Mouse (Mus musculus) c-Kit-positive CD71-negative TER-119-negative erythroid progenitor cells, embryonic 14.5 days (primary cell): ENCODE measurements around the gene Slc38a6.

Source experiments
- DNase-seq: peaks from one replicate; pipeline ENCODE4 v3.0.0-alpha.2; 2013; ENCODE audit warnings: low read depth

The Slc38a6 gene

DNA sequence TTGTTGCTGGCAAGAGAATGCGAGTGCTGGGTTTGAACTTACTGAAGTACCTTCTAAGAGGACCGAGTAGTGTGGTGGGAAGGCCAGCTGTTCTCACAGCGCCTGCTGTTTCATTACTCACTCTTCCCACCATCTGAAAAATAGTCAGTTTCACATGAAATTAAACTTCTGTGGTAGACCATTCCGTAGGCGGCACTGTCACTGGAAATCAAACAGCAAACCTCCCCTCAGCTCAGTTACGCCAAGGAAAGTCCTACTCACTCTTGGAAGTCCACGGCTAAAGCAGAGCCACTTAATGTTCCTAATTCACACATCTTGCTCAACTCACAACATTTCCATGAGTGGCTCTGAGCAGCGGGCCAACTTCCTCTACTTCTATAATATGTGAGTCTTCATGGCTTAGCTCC lies 37.6 kb downstream of the Slc38a6 start:
- DNase-seq, result no peak

DNA sequence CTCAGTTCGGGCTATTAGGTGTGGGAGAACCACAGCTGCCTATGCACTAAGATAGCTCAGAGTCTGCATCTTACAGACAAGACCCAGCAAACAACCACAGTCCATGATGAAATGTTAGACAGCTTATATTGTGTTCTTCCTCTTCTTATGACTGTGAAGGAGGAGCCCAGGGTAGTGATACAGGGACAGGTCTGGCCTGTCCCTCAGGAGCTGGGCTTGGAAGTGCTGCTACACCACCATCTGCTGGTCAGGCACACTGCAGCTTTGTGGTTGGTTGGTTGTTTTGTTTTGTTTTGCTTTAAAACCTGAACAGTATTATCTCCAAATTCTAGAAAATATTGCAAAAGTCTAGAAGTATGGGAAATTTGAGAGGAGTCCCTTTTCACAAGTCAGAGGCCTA lies 38.2 kb downstream of the Slc38a6 start:
- DNase-seq, result no peak

DNA sequence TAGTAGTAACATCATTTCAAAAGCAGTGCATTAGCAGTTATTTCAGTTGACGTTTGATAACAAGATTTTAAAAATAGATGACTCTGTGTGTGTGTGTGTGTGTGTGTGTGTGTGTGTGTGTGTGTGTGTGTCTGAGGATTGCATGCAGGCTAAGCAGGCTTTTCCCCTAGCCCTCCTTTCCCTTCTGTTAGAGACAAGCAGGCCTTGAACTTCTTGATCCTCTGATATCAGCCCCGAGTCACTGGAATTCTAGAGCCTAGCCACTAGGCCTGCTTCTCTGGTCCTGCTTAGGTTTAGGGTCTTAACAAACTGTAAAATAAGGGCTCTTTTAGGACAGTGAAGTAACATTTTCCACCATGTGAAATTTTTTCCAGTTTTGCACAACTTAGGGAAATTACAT lies 38.6 kb downstream of the Slc38a6 start:
- no peak for DNase-seq

DNA sequence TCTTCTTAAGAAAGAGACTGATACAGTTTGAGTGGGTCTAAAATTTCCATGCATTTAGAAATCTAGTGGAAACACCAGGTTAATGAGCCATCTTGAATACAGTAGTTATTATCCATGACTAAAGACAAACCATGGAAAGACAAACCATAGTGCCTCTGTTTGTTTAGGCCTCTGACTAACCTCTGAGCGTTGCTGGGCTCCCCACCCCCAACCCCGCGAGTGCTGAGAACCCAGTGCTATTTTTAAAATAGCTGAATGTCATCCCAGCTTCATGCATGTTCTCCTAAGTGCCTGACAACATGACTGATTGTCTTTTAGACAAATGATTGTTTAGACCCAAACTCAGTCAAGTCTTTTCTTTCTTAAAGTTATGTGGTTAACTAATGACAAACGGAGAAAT lies 39.0 kb downstream of the Slc38a6 start:
- no peak for DNase-seq

DNA sequence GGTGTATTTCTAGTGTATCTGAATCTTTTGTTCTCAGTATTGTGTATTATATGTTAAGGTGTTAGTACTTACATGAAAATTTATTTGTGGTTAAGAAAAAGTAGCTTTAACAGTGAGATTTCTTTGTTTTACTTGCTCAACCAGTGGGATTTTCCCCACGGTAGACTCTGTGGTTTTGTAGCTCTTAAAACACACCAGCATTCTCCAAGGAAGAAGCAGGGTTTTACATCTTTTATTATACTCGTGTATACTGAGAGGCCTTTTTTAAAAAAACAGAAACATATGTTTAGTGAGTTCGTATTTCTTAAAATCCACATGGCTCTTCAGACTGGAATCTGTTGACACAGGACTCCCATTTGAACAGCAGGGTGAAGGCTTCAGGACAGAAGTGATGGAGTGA lies 40.8 kb downstream of the Slc38a6 start:
- no peak for DNase-seq

DNA sequence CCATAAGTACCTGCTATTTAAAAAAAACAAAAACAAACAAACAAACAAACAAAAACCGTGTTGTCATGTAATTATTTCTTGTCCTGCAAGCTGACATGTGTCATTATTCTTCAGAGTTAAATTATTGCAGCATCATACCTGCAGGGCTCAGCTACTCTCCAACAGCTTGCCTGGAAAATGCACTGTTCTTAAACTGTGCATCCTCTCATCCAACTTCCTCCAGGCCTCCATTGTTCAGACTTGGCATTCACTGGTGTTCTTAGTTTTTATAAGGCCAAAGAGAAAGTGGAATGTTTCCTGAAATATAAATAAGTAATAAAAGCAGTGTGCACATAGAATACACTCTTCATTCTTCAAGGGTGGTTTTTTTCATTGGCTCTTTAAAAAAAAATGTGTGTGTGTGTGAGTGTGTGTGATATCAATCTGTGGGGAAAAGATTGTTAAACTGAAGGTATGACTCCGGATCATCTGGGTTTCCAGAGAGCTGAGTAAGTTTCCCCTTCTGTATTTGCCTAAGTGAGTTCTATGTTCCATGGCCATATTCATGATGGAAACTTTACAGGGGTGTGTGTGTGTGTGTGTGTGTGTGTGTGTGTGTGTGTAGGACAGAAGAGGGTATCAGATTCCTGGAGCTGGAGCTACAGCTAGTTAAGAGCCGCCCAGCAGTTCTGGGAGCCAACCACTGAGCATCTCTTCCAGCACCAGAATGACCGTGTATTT lies 42.0 kb downstream of the Slc38a6 start:
- no peak for DNase-seq

DNA sequence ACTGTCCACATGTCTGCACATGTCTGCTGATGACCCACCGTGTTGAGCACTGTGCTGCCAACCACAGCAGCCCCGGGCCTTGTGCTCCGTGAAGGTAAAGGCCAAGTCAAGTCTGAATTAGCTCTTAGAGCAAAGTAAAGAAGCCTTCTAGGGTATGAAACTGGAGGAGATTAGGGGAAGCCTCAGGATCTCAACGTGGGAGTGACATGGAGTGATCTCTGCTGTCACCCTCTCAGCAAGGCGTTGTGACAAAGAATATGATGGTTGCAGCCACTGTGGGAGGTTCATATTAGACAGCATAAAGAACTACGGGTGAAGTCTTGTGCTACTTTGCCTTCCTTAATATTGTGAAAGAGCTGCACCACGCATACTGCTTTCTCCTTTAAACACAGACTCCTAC lies 43.7 kb downstream of the Slc38a6 start:
- DNase-seq, result no peak

DNA sequence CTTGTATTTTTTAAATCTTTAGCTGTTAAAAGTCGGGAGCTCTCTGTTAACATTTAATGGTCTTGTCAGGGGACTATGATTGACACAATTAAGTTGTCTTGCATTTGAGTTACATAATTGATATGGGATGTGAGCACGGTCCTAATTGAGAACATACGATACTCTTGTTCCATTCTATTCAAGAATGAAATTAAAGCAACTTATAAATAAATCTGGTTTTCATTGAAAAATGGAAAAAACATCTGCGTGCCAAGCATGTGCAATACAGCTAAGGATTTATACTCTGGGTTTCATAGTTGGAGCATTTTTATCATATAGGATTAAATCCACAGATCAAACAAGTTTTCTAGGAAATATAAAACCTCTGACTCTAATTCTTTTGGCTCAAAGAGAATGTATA lies 46.1 kb downstream of the Slc38a6 start:
- DNase-seq, result no peak

DNA sequence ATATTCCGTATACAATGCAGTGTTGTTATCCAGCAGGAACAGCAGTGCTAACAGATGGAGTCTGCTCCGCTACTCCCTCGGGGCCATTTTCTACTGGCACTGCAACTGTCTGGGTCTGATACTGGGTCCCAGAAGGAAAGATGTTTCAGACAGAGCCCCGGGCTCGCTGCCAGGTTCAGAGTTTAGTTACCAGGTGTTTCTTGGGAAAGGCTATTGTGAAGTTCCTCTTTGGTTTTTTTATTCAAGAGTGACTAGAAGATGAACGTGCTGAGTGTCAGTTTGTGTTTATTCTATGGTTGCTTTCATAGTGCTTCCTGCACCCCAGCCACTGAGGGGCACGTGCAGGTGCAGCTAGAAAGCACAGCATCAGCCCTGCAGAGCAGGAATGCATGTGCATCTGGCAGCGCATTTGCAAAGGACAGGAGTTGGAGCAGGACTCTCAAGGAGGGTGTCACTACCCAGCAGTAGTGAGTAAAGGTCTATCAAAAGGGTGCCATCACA lies 47.5 kb downstream of the Slc38a6 start:
- DNase-seq, result no peak

DNA sequence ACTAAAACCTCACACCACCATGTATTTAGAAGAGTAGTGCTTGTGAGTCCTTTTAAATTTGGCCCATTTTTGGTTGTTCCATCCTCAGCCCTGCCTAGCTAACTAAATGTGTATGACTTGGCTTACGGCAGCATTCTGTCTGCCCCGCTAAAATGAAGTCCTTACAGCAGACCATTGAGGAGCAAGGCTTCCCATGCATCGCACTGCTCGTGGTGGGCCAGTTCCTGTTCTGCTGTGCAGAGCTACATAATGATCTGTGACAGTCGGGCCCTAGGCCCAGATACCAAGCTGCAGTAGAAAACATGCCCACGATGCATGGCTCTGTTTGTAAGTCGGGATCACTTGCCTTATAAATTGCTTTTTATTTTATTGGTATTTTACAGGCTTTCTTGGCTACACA lies 50.5 kb downstream of the Slc38a6 start:
- no peak for DNase-seq

DNA sequence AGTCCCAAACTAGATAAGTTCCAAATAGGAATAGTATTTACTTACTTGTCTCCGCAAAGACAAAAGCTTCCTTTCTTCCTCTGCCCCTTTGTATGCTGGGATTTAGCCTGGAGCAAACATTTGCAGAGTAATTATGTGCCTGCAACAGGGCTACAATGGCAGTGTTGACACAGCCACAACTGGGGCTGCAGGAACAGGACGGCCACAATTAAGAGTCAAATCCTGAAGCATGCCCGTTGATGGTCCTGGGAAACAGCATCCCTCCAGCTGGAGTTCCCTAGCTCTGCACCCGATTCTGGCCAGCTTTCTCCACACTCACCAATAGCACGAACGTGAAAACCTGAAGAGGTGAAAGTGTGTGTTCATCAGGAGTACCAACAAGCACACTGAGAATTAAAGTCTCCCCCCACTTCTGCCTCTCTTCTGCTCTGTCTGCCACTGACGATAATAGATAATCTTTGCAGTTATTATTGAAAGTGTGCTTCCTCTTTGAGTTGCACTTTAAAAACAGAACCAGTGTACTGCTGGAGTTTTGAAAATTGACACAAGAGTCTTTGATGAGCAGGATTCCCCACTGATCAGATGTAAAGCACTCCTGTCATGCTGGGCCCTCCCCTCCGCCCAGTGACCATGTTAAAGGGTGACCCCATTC lies 54.2 kb downstream of the Slc38a6 start:
- DNase-seq, result no peak

DNA sequence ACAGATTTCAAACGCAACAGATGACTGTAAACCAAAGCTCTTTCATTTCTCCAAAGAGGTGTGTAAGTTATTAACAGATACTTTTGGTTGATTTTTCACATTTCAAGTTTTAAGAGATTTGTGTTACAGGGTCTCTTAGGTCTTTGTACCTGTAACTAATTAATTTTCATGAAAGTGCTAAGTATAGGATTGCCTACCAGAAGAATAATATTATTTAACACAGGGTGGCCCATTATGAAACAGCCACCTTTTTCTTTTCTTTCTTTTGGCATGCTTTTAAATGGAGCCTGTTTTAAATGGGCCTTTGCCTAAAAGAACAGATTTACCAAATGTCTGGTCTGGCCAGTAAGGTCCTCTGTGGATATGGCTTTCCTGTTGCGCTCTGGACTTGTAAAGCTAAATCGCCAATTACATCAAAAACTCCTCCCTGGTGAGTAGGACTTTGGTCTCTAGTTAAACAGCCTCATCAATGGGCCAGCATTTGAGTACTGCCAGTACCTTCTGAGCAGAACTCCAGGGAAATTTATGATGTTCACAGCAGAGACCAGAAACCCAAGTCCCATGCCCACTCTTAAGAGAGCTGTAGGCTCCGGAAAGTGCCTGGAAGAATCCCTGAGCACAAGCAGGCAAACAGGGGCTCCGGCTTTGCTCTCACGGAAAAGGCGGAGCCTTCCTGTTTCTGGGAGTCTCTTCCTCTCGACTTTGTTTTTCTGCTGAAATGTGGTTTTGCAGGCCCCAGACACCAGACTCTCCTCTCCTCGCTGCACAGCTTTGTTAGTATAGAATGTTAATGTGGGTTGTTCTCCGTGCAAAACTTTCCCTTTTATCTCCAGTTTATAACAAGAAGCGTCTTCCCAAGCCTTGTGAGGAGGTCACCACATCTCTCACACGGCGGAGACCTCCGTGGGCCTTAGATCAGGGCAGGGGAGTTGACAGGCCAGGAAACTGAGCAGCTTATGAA lies 55.4 kb downstream of the Slc38a6 start:
- DNase-seq, result no peak

DNA sequence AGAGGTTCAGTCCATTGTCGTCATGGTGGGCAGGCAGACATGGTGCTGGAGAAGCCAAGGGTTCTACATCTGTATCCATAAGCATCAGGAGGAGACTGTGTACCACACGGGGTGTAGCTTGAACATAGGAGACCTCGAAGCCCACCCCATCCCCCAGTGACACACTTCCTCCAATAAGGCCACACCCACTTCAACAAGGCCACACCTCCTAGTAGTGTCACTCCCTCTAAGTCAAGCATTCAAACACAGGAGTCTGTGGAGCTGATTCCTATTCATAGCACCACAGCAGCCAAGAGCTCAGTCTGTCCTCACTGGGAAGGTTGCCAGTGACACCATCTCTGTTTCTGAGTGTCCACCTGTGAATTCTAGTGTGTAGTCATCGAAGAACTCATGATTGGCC lies 57.7 kb downstream of the Slc38a6 start:
- no peak for DNase-seq

DNA sequence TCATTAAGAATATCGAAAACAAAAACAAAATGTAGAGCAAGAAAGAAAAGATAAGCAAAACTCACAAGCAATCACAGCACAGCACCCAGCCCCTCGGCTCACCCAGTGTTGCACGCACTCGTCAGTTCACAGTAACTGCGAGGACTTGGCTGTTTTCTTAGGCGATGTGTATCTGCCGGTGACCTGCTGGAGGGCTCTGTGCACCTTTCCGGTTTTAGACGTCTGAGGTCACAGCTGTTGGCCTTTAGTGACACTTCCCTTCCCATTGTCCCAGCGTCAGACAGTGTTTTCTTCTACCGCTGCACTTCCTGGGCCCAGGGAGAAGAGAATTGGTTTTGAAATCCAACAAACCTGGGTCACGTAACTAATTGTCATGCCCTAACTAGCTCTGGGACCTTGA lies 58.6 kb downstream of the Slc38a6 start:
- DNase-seq, result no peak

DNA sequence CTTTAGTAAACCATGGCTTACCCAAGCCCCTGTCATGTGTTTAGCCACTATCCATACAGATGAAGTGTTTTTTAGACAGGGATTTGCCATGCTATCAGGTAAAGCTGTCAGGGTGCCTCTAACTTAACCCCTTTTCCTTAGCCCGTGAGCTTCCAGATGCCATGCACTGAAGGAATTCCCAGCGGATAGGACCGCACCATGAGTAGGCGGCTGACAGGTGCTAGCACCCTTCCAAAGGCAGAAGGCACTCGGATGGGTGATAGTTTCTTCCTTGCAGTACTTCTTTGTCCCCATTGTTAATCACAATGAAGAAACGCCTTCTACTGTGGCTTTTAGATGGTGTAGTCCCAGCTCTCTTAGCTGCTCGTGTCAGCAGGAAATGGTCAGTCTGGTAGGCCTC lies 60.6 kb downstream of the Slc38a6 start:
- no peak for DNase-seq

DNA sequence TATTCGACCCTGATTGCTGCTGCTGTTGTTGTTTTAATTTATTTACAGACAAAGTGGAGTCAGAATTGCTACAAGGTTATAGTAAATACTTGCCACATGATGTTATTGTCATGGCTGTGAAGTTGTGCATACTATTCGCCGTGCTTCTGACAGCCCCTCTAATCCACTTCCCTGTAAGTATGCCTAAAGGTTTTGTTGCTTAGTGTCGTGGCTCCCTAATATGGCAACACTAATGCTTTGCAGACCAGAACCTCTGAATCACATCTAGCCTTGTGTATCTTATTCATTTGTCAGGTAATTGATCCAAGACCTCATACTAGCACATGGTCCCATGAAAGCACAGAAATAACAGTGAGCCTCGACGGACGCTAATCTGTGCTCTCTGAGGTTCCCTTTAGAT lies 63.9 kb downstream of the Slc38a6 start:
- DNase-seq, result no peak

DNA sequence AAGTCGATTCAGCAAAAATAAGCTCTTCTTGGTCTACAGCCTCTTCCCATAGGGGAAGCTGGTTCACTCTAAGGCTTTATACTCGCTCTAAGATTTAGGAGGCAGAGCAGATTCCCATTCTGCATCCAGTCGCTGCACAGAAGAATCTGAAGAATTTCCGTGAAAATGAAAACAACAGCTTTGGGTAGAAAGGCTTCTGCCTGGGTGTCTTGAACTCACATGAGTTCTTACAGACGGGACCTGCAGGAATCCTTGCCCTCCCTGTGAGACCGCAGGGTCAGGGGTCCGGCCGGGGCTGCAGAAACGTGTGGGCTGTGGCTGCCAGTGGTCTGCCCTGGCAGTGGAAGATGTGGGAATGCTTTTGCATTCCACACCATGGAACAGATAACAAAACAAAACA lies 64.4 kb downstream of the Slc38a6 start:
- DNase-seq, result no peak

DNA sequence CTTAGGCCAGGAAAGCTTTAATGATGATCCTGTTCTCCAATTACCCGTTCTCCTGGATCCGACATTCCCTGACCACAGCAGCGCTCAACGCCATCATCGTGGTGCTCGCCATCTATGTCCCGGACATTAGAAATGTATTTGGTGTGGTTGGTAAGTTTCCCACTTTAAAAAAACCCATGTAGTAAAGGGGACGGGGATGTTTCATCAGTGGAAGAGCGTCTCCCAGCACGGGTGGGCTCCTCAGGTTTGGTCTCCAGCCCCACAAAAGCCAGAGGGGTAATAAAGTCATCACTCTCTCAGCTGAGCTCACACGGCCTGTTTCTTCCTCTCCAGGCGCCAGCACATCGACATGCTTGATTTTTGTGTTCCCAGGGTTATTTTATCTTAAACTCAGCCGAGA lies 65.2 kb downstream of the Slc38a6 start:
- no peak for DNase-seq

DNA sequence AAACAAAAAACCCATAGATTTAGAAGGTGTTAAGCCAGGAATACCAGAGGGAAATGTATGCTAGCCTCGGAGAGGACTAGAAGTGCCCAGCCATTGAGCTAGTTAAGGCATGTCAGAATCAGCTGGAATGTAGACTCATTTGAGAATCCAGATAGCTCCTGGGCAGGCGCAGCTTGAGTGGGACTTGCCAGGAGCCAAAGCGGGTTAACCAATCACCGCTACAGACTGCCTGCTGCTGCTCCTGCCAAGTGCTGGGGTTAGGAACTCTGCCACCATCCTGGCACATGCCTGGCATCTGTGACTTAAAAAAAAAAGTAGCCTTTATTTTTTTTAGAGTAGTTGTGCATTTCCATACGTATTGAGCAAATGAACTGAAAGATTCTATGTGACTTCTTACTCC lies 66.8 kb downstream of the Slc38a6 start:
- DNase-seq, result no peak

DNA sequence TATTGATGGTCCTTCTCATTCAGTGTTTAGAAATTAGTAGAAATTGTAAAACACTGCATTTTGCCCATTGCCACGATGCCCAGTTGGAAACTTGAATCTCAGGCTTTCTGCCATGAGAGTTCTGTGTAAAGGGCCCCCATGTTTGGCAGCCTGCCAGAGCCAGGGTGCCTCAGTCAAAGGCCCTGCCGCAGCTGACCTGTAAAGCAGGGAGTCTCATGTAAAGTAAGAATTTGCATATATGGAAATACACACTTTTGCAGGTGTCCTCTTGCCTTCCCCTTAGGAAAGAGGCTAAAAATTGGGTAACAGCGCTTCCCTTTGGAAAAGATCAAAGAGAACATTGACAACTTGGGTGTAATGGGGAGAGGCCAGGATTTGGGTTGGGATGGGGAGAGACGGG lies 67.9 kb downstream of the Slc38a6 start:
- no peak for DNase-seq

DNA sequence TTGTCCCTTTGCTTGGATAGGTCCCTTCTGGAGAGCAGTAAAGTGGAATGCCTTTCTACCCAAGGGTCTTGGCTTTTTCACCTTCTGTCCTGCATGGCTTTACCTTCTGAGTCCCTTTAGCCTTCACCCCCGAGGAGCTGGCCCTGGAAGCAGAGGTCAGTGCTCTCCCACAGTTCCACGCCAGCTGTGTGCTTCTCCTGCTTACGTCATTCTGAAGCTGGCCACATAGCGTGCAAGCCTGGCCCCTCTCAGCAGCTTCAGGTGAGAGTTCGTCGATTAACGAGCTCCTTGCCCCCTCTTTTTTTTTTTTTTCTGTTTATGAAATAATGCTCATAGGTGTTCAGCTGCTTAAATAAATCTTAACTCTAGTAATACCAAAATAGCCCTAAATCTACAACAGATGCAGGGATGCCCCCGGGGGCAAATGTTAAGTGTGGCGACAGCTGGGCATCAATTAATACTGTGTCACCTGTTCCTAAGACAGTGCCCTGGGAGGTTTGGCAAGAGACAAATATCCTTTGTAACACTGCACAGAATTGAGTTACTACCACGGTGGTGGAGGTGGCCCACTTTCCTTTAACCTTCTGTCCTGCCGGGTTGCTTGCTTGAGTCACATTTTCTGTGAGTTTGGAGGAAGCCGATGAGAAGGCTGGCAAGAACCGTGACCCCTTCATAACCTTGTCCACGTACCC lies 68.7 kb downstream of the Slc38a6 start:
- no peak for DNase-seq

DNA sequence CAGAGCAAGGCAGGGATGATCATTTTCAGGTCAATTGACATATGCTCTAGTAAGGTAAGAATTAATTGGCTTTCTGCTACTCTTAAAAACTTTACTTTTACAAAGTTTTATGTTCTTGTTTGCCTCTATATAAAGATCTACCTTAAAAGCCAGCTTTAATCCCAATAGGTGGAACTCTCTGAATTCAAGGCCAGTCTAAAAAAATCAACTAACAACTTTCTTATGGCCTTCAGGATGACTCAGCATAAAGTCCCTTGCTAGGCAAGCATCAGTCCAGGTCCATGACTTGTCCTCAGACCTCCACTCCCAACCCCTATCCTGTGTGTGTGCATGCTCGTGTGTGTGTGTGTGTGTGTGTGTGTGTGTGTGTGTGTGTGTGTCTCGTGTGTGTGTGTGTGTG lies 70.1 kb downstream of the Slc38a6 start:
- DNase-seq, result no peak
